Mouse (Mus musculus) bone marrow, adult 2 months (tissue): ENCODE results near the gene Numbl.

Experiments
- CTCF ChIP-seq: fragments of 200-500 bp; IDR thresholded peaks from 2 replicates; pipeline ENCODE4 v1.5.1; 2011; ENCODE audit warnings: low read length, control low read depth; ENCODE audit not compliant: control insufficient read depth, insufficient read depth
- POLR2A ChIP-seq: fragments of 200-500 bp; IDR thresholded peaks from 2 replicates; pipeline ENCODE4 v1.6.1; 2011; ENCODE audit warnings: low read depth, mild to moderate bottlenecking, control low read depth, low read length, borderline replicate concordance; ENCODE audit not compliant: control insufficient read depth

GRCm38 (mm10) chr7:27307551-27307950 lies 49.3 kb downstream of the Numbl start:
- no peak for TF ChIP-seq POLR2A
- TF ChIP-seq CTCF, result 0 out of 2 replicates have a peak, but pooled peaks have one; percentile 7
